9 mouse cellular contexts compared by ENCODE assay signal in genomic region chr16:92301412-92301806, GRCm38 (mm10). TPM values are rescaled to one million over a fixed set of nuclear protein-coding genes. Genes with fewer than 3 reads are reported as not detected.
DNase-seq lines count a peak whose midpoint lies in the region; ATAC-seq and TF ChIP-seq lines count a peak whose summit lies in the region.
"Had no signal": no experiment of that assay in that cellular context is flagged by ENCODE, and none has a peak within 500 bp of the region (broad histone marks: within the 10 kb centered on the region; RNA-seq: fewer than 3 reads in every experiment).

No protein-coding gene starts in this region.

- peak; percentile 30 for DNase-seq in gastrocnemius, adult 18-20 months (ENCODE audit: low spot score)
- no peak for DNase-seq in gastrocnemius, postnatal 25 days
- peak; percentile 25 for DNase-seq in urinary bladder, postnatal 25 days (ENCODE audit: low spot score)
- DNase-seq in urinary bladder, adult 2 months (ENCODE audit: low spot score), result no peak
- no peak for DNase-seq in layer of hippocampus, postnatal 14 days (ENCODE audit: low spot score in 2 of 2)

- peak; percentile 46 for ATAC-seq in heart, embryonic 14.5 days (ENCODE audit: insufficient number of reproducible peaks, insufficient read depth, low FRiP score, low read depth)
- peak; percentile 45; the same call in 1 of the 2 replicates for ATAC-seq in limb, embryonic 15.5 days (ENCODE audit: insufficient number of reproducible peaks, low FRiP score, low TSS enrichment, low read depth)

- H3K27ac ChIP-seq in heart, embryonic 14.5 days (replicated peaks in 1 of 2; ENCODE audit: control insufficient read depth in 1 of 2, insufficient read depth in 1 of 2, low read depth in 2 of 2, low read length in 2 of 2), result peak overlapping the region; percentile 81 to 82
- peak overlapping the region; percentile 67 for H3K27ac ChIP-seq in limb, embryonic 15.5 days

- peak overlapping the region; percentile 89 for H3K9ac ChIP-seq in heart, embryonic 14.5 days (ENCODE audit: low read length)
- H3K9ac ChIP-seq in limb, embryonic 15.5 days, result peak overlapping the region; percentile 76

- H3K4me2 ChIP-seq in heart, embryonic 14.5 days (ENCODE audit: low read length), result peak overlapping the region; percentile 86
- H3K4me2 ChIP-seq in limb, embryonic 15.5 days, result peak overlapping the region; percentile 71
- H3K4me2 ChIP-seq in myocyte (ENCODE audit: low read depth), result peak overlapping the region; percentile 94

- H3K4me1 ChIP-seq in heart, embryonic 14.5 days (ENCODE audit: control insufficient read depth in 2 of 2, insufficient read depth in 2 of 2, low read length in 2 of 2), result peaks cover 17 to 21% of the 10 kb centered on the region in 2 experiments
- peaks cover 16% of the 10 kb centered on the region for H3K4me1 ChIP-seq in limb, embryonic 15.5 days

- WGBS in heart, embryonic 14.5 days, result 2% methylated on average over 12 of the region's 12 CpGs
- WGBS in limb, embryonic 15.5 days, result under 1% methylated on average over 12 of the region's 12 CpGs

- TF ChIP-seq POLR2A in myocyte (IDR thresholded peaks at IDR 0.05; ENCODE audit: insufficient read length, low read depth), result no peak

- H3K4me3 ChIP-seq in heart, embryonic 14.5 days (ENCODE audit: control insufficient read depth in 1 of 2, insufficient read depth in 1 of 2, low read depth in 1 of 2, low read length in 2 of 2), result peak overlapping the region; percentile 71 to 92
- peak overlapping the region; percentile 61 for H3K4me3 ChIP-seq in limb, embryonic 15.5 days
- H3K4me3 ChIP-seq in myocyte, result peak overlapping the region; percentile 88

- H3K9me3 ChIP-seq in heart, embryonic 14.5 days (ENCODE audit: control insufficient read depth, low read length), result no peaks in the 10 kb centered on the region
- no peaks in the 10 kb centered on the region for H3K9me3 ChIP-seq in limb, embryonic 15.5 days

- no peaks in the 10 kb centered on the region for H3K27me3 ChIP-seq in heart, embryonic 14.5 days (ENCODE audit: control insufficient read depth, insufficient read depth, low read length)
- no peaks in the 10 kb centered on the region for H3K27me3 ChIP-seq in limb, embryonic 15.5 days
- peaks cover 5% of the 10 kb centered on the region for H3K27me3 ChIP-seq in myocyte (ENCODE audit: control insufficient read depth, insufficient read depth, insufficient read length)

- H3K36me3 ChIP-seq in heart, embryonic 14.5 days (ENCODE audit: control insufficient read depth, insufficient read depth, low read length), result peaks cover 15% of the 10 kb centered on the region
- peaks cover 13% of the 10 kb centered on the region for H3K36me3 ChIP-seq in limb, embryonic 15.5 days
- H3K36me3 ChIP-seq in myocyte (ENCODE audit: control insufficient read depth, insufficient read depth), result no peaks in the 10 kb centered on the region

- no peaks in the 10 kb centered on the region for H3K79me2 ChIP-seq in myocyte (ENCODE audit: control insufficient read depth, insufficient read depth)

- peak overlapping the region; percentile 14 for H3ac ChIP-seq in myocyte (ENCODE audit: control insufficient read depth, insufficient read length)

TF ChIP-seq in myocyte, 11 proteins besides CTCF, POLR2A, EP300 and RAD21:
- TF ChIP-seq TCF3 (IDR thresholded peaks at IDR 0.05; ENCODE audit: insufficient read length, low read depth) (no peak), CEBPB (IDR thresholded peaks at IDR 0.05; ENCODE audit: insufficient read depth, poor library complexity, severe bottlenecking) (no peak), TCF12 (IDR thresholded peaks at IDR 0.05; ENCODE audit: insufficient read depth, poor library complexity, severe bottlenecking) (no peak), REST (IDR thresholded peaks at IDR 0.05; ENCODE audit: insufficient read depth, insufficient read length) (no peak), POLR2AphosphoS2 (IDR thresholded peaks at IDR 0.05; ENCODE audit: insufficient read length, low read depth) (no peak), SRF (IDR thresholded peaks at IDR 0.05; ENCODE audit: control insufficient read depth, insufficient read length, low read depth) (no peak)

RNA-seq across cellular contexts. Expression of gene Smim11, which starts 0.3 kb away (rescaled TPM):
- 10 to 100 TPM; 72.4 to 76.2 TPM for total RNA-seq in gastrocnemius, adult 18-20 months (2021)
- total RNA-seq in gastrocnemius, postnatal 25 days (2021), result 10 to 100 TPM; 59.4 to 63.3 TPM
- 60.7 and 70.4 TPM in 2 replicates for polyA plus RNA-seq in urinary bladder, adult 2 months (2012; rRNA removed)
- 129 and 132 TPM in 2 replicates for polyA plus RNA-seq in heart, embryonic 14.5 days (2014; fragmentation: Nextera tagmentation; extraction: Ambion mirVana)
- polyA plus RNA-seq in limb, embryonic 15.5 days (2015; fragmentation: Nextera tagmentation; extraction: Ambion mirVana), result 129 and 138 TPM in 2 replicates
- polyA plus RNA-seq in myocyte (2012; fragmentation: generic; extraction: Trizol), result 99.4 TPM
- total RNA-seq in layer of hippocampus, postnatal 14 days (2021), result 10 to 100 TPM; 12.9 to 17.9 TPM

RNA-seq across cellular contexts. Expression of gene Kcne2, which starts 9.2 kb away (rescaled TPM):
- not detected for total RNA-seq in gastrocnemius, adult 18-20 months (2021)
- total RNA-seq in gastrocnemius, postnatal 25 days (2021), result not detected
- not detected in 2 replicates for polyA plus RNA-seq in urinary bladder, adult 2 months (2012; rRNA removed)
- 0.59 and 1.1 TPM in 2 replicates for polyA plus RNA-seq in heart, embryonic 14.5 days (2014; fragmentation: Nextera tagmentation; extraction: Ambion mirVana)
- 0.18 TPM in 1 of 2 replicates, not detected in the other for polyA plus RNA-seq in limb, embryonic 15.5 days (2015; fragmentation: Nextera tagmentation; extraction: Ambion mirVana)
- polyA plus RNA-seq in myocyte (2012; fragmentation: generic; extraction: Trizol), result not detected
- total RNA-seq in layer of hippocampus, postnatal 14 days (2021), result 1 to 10 TPM in 1 of 2 experiments, under 1 TPM in 1; 0.52 to 7.6 TPM
- polyA plus RNA-seq: large intestine, adult 2 months had no signal

RNA-seq across cellular contexts. Expression of gene Fam243, which starts 19.8 kb away (rescaled TPM):
- not detected for total RNA-seq in gastrocnemius, adult 18-20 months (2021)
- total RNA-seq in gastrocnemius, postnatal 25 days (2021), result not detected
- not detected in 2 replicates for polyA plus RNA-seq in urinary bladder, adult 2 months (2012; rRNA removed)
- polyA plus RNA-seq in heart, embryonic 14.5 days (2014; fragmentation: Nextera tagmentation; extraction: Ambion mirVana), result not detected in 2 replicates
- not detected in 2 replicates for polyA plus RNA-seq in limb, embryonic 15.5 days (2015; fragmentation: Nextera tagmentation; extraction: Ambion mirVana)
- polyA plus RNA-seq in myocyte (2012; fragmentation: generic; extraction: Trizol), result not detected
- not detected for total RNA-seq in layer of hippocampus, postnatal 14 days (2021)
- polyA plus RNA-seq: large intestine, adult 2 months had no signal

RNA-seq across cellular contexts. Expression of gene Kcne1, which starts 57.9 kb away (rescaled TPM):
- total RNA-seq in gastrocnemius, adult 18-20 months (2021), result not detected
- total RNA-seq in gastrocnemius, postnatal 25 days (2021), result not detected
- polyA plus RNA-seq in urinary bladder, adult 2 months (2012; rRNA removed), result 9.8 and 10.2 TPM in 2 replicates
- polyA plus RNA-seq in heart, embryonic 14.5 days (2014; fragmentation: Nextera tagmentation; extraction: Ambion mirVana), result 192 and 199 TPM in 2 replicates
- polyA plus RNA-seq in limb, embryonic 15.5 days (2015; fragmentation: Nextera tagmentation; extraction: Ambion mirVana), result 0.36 and 0.42 TPM in 2 replicates
- polyA plus RNA-seq in myocyte (2012; fragmentation: generic; extraction: Trizol), result not detected
- not detected for total RNA-seq in layer of hippocampus, postnatal 14 days (2021)
- polyA plus RNA-seq: large intestine, adult 2 months had no signal

Comparison
In these comparisons a context has a peak if more than half of its experiments do, and no peak if none do; other contexts are left out.
1. DNase-seq: peak in gastrocnemius, adult 18-20 months (single experiment) and urinary bladder, postnatal 25 days (single experiment); none in gastrocnemius, postnatal 25 days (single experiment), urinary bladder, adult 2 months (single experiment) and layer of hippocampus, postnatal 14 days (0 of 2).
2. Peak in every context shown above with its lines, with median percentiles within 50 percentile points of each other: H3K4me2 ChIP-seq and H3K4me3 ChIP-seq.